Mouse (Mus musculus) CH12.LX (cell line): ENCODE results near the gene Rabac1.

Experiments used
- MAX ChIP-seq: IDR thresholded peaks from 2 replicates; pipeline ENCODE4 v1.6.1; 2011; ENCODE audit warnings: low read length, improper control_type of control experiment
- NRF1 ChIP-seq: IDR thresholded peaks from 2 replicates; pipeline ENCODE4 v1.6.1; 2014; ENCODE audit warnings: low read depth, mild to moderate bottlenecking, inconsistent platforms, low read length, improper control_type of control experiment, moderate library complexity
- RAD21 ChIP-seq: IDR thresholded peaks from 2 replicates; pipeline ENCODE4 v1.6.1; 2011; ENCODE audit warnings: low read depth, mild to moderate bottlenecking, low read length, improper control_type of control experiment, moderate library complexity
- ZKSCAN1 ChIP-seq: IDR thresholded peaks from 2 replicates; pipeline ENCODE4 v1.6.1; 2012; ENCODE audit warnings: low read depth, inconsistent platforms, low read length, improper control_type of control experiment, borderline replicate concordance
- ZNF384 ChIP-seq: IDR thresholded peaks from 2 replicates; pipeline ENCODE4 v1.6.1; 2012; ENCODE audit warnings: low read depth, low read length, improper control_type of control experiment, inconsistent platforms

GRCm38 (mm10) chr7:24973208-24973607, 654 bp upstream of the Rabac1 start:
- TF ChIP-seq NRF1 (no peak), ZKSCAN1 (no peak), MAX (no peak), RAD21 (no peak), ZNF384 (no peak)
